Mouse (Mus musculus) kidney, adult 2 months (tissue): ENCODE data around the gene Zmiz1. TPM values are rescaled to one million over a fixed set of nuclear protein-coding genes. Genes with fewer than 3 reads are reported as not detected.

ENCODE experiments used
- DNase-seq: peaks from one replicate; pipeline ENCODE4 v3.0.0; 2021
- H3K27ac ChIP-seq: fragments of 200-500 bp; 2 replicates; pipeline ENCODE4 v1.5.1; 2012; ENCODE audit warnings: low read depth, low read length, control low read depth, inconsistent platforms; ENCODE audit not compliant: insufficient read depth
- H3K27me3 ChIP-seq: fragments of 200-500 bp; replicated peaks from 2 replicates; pipeline ENCODE4 v1.6.1; 2012; ENCODE audit warnings: mild to moderate bottlenecking, moderate library complexity, low read length, inconsistent platforms; ENCODE audit not compliant: control insufficient read depth, insufficient read depth
- H3K36me3 ChIP-seq: fragments of 200-500 bp; 2 replicates; pipeline ENCODE4 v1.6.1; 2012; ENCODE audit warnings: mild to moderate bottlenecking, moderate library complexity, low read length, inconsistent platforms; ENCODE audit not compliant: control insufficient read depth, insufficient read depth
- H3K4me1 ChIP-seq: fragments of 200-500 bp; 2 replicates; pipeline ENCODE4 v1.6.1; 2011; ENCODE audit warnings: low read length; ENCODE audit not compliant: control insufficient read depth, insufficient read depth
- H3K4me3 ChIP-seq: fragments of 200-500 bp; 2 replicates; pipeline ENCODE4 v1.5.1; 2011; ENCODE audit warnings: mild to moderate bottlenecking, low read depth, low read length, control low read depth; ENCODE audit not compliant: insufficient read depth
- CTCF ChIP-seq: fragments of 200-500 bp; conservative IDR thresholded peaks from 2 replicates; pipeline ENCODE4 v1.5.1; 2011; ENCODE audit warnings: low read depth, mild to moderate bottlenecking, control low read depth, low read length, moderate library complexity, mixed read lengths; ENCODE audit not compliant: insufficient read depth, insufficient read length
- POLR2A ChIP-seq: fragments of 200-500 bp; IDR thresholded peaks from one replicate; pipeline ENCODE4 v1.6.1; 2011; ENCODE audit warnings: low read depth, low read length, control low read depth
- WGBS: fragments of 180-500 bp; shearing (Covaris S2); methylation state at CpG from one replicate; pipeline ENCODE4 v1.1.7; 2018; 5-methylcytosine and 5-hydroxymethylcytosine counted together
- polyA plus RNA-seq: library from polyadenylated mRNA; depleted of rRNA; stranded (reverse); fragments of >200 nt; gene quantifications from 2 replicates; pipeline ENCODE4 v1.2.3, GENCODE M21; 2012

Gene Zmiz1
- polyA plus RNA-seq, 1 experiment, result 42.6 TPM

GRCm38 (mm10) chr14:25456666-25457433 is 2.1 kb upstream of the Zmiz1 start:
- no peaks in the 10 kb centered on the region for H3K27me3 ChIP-seq
- 8% methylated on average over 17 of the region's 17 CpGs for WGBS
- H3K27ac ChIP-seq, result peak overlapping the region; percentile 57
- H3K36me3 ChIP-seq, result no peaks in the 10 kb centered on the region
- H3K4me3 ChIP-seq, result peak overlapping the region; percentile 97
- no peak for TF ChIP-seq POLR2A
- TF ChIP-seq CTCF, result peak; percentile 40
- peak; percentile 54 for DNase-seq
- peaks cover 25% of the 10 kb centered on the region for H3K4me1 ChIP-seq

- Histone ChIP-seq H3K27ac (peak overlapping the region; percentile 57), H3K4me3 (peak overlapping the region; percentile 97), H3K36me3 (no peaks in the 10 kb centered on the region), H3K4me1 (peaks cover 22% of the 10 kb centered on the region), H3K27me3 (no peaks in the 10 kb centered on the region)
- TF ChIP-seq POLR2A (no peak), CTCF (peak; percentile 56)
- under 1% methylated on average over 50 of the region's 52 CpGs for WGBS
- DNase-seq, result peak; percentile 98
Observed at GRCm38 (mm10) chr14:25457434-25457957, 1.5 kb upstream of the Zmiz1 start.

DNA sequence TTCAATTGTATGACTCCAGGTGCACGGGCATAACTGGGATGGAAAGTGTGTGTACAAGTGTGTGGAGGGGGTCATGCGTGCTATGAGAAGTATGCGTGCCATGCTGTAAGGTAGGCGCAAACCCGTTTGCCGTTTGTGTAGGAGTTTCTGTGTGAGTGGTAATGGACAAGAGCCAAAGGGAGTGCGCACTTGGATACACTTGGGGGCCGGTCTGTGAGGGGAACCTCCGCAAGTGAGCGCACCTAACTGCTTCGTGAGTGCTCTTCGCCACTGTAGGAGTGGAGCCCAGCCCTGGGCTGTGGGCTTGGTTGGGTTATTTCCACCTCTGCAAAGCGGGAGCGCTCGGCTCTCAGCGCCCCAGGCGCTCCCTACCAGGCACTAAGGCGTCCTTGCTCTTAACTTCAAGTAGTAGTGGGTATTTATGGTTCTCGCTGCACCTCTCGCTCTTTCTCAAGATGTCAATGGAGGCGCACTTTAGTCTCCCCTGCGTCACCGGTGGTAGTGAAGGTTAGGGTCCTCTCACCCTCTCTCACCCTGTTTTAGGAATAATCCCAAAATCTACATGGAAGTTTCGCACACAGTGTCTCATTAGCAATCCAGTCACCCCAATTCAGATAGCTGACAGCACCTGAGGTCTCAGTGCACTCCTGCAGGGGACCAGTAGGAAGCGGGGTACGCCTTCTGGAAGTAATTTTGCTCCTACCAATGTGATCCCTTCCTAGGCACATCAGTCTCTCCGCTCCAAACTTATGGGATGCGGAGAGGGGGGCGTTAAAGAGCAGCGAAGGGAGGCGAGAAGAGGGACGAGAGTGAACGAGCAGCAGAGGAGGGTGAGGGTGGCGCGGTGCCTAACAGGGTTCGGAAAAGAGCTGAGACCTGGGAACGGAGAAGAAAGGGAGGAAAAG is 622 bp upstream of the Zmiz1 start:
- Histone ChIP-seq H3K4me3 (peak overlapping the region; percentile 97), H3K36me3 (no peaks in the 10 kb centered on the region), H3K4me1 (peaks cover 26% of the 10 kb centered on the region), H3K27ac (peak overlapping the region; percentile 57), H3K27me3 (no peaks in the 10 kb centered on the region)
- DNase-seq, result peak; percentile 63
- WGBS, result 1% methylated on average over 37 of the region's 37 CpGs
- 0 out of 2 replicates have a peak, but pooled peaks have one; percentile 0 for TF ChIP-seq CTCF
- TF ChIP-seq POLR2A, result no peak

DNA sequence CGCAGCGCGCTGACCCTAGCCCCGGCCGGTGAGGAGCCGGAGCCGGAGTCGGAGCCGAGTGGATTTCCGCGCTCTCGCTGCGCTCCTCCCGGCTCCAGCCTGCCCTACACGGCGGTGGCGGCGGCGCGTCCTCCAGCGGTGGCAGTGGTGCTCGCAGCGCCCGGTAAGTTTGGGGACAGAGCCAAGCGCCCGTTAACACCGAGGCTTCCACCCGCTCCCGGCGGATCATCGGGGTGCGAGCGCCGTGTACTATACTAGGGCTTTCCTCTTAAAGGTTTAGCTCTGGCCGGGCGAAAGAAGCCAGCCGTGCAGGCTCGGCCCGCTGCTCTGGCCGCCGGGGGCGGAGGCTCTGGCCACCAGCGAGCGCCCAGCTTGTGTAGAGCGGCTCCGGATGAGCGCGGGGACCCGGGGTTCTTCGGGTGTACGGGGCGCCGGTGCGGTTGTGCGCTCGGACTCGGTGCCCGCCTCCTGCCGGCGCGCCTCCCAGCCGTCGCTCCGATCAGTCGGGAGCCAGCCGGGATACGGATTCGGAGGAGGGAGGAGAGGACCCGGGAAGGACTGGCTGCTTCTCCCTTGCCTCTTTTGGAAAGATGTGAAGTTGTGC is 511 bp downstream of the Zmiz1 start:
- Histone ChIP-seq H3K27me3 (no peaks in the 10 kb centered on the region), H3K27ac (peak overlapping the region; percentile 97), H3K36me3 (no peaks in the 10 kb centered on the region), H3K4me3 (peak overlapping the region; percentile 97), H3K4me1 (peaks cover 31% of the 10 kb centered on the region)
- WGBS, result under 1% methylated on average over 69 of the region's 69 CpGs
- no peak for TF ChIP-seq POLR2A
- peak; percentile 38 for TF ChIP-seq CTCF
- no peak for DNase-seq

DNA sequence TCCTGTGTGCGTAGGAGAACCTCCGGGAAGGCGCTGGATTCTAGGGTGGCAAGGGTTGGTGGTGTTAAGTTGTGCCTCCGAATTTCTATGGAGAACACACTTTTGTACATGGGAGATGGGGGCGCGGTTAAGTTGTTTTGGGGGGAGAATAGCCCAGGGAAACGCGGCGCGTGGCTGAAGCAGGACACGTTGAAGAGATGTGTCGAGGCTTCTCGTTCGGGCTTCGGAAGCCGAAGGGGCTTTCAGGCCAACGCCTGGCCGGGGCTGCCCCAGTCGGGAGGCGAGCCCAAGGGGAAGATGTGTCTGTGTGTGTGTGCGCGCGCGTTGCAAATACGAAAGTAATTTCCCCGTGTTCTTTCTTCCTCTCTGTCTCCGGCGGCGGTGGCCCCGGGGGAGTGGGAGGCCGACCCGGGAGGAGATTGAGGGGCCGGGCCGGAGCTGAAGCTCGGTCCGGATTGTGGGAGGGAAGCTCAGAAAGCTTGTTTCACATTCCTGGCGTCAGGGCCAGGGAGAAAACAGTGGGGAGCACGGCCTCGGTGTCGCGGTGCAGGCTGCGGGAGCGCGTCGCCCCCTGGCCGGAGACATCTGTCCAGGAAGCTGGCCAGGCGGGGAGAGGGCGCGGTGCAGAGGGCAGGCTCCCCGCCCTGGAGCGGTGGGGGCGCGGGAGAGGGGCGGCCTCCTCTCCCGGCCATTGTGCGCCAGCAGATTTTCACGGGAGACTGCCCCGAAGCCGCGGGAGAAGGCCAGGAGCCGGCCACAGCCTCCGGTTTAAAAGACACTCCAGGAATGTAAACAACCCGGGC is 1.2 kb downstream of the Zmiz1 start:
- peak overlapping the region; percentile 97 for H3K27ac ChIP-seq
- H3K4me3 ChIP-seq, result peak overlapping the region; percentile 97
- no peaks in the 10 kb centered on the region for H3K36me3 ChIP-seq
- no peaks in the 10 kb centered on the region for H3K27me3 ChIP-seq
- peaks cover 33% of the 10 kb centered on the region for H3K4me1 ChIP-seq
- TF ChIP-seq POLR2A, result peak; percentile 13
- no peak for TF ChIP-seq CTCF
- under 1% methylated on average over 60 of the region's 63 CpGs for WGBS
- DNase-seq, result peak; percentile 87

DNA sequence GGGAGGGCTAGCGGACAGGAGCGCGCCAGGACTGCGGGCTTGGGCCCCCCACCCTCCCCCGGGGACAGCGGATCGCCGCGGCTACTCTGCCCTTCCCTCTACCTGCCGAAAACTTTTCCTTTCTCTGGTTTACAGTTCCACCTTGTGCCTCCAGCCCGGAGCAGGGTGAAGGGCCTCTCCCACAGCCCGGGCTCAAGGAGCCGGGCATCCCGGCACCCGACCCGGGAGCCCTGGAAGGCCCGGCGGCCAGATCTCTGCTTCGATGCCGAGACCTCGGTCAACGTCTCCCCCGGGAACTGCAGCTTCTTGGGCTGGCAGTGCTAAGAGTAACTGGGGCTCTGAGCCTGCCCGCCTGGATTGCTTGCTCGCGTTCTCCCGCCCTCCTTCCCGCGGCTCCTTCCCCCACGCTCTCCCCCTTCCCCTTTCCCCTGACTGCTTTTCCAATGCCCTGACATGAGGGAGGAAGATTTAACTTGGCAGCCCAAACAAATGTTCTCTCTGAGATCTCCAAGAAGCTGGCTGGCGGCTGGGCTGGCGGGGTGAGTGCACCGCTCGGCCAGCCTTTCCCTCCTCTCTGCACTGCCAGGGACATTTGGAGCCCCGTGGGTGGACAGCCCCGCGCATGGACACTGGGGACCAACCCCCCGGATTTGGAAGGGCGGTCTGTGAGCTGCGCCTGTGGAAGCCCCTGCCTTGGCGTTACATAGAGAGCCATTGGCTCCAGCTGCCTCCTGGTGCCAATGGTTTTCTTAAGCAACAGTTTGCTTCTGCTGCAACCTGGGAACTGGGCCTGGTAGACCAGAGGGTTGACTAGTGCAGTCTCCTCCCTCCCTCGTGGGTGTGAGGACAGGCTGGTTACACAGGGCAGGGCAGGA is 2.1 kb downstream of the Zmiz1 start:
- DNase-seq, result peak; percentile 94
- under 1% methylated on average over 41 of the region's 42 CpGs for WGBS
- H3K4me1 ChIP-seq, result peaks cover 41% of the 10 kb centered on the region
- H3K27ac ChIP-seq, result peak overlapping the region; percentile 97
- H3K36me3 ChIP-seq, result no peaks in the 10 kb centered on the region
- no peaks in the 10 kb centered on the region for H3K27me3 ChIP-seq
- H3K4me3 ChIP-seq, result peak overlapping the region; percentile 97
- TF ChIP-seq POLR2A, result peak; percentile 42
- no peak for TF ChIP-seq CTCF
